Mouse (Mus musculus) gastrocnemius, adult 2 months (tissue): ENCODE data around the gene Stx18. TPM values are rescaled to one million over a fixed set of nuclear protein-coding genes. Genes with fewer than 3 reads are reported as not detected.
A peak's percentile ranks its signal among the peaks of the same experiment; 100 is the strongest.

Experiments
- DNase-seq: peaks from one replicate; pipeline ENCODE4 v3.0.0; 2022
- H3K27ac ChIP-seq: fragments of 200-600 bp; 2 replicates; pipeline ENCODE4 v1.8.1; 2022; ENCODE audit warnings: mild to moderate bottlenecking
- H3K4me3 ChIP-seq: fragments of 200-600 bp; 2 replicates; pipeline ENCODE4 v1.8.1; 2022; ENCODE audit warnings: mild to moderate bottlenecking, moderate library complexity
- CTCF ChIP-seq: fragments of 200-600 bp; IDR thresholded peaks from 2 replicates; pipeline ENCODE4 v1.8.1; 2022; ENCODE audit warnings: antibody characterized with exemption, mild to moderate bottlenecking, moderate library complexity
- intact Hi-C: fragments of 180-260 bp; cut with DNase I; formaldehyde crosslinking; loops from one replicate; pipeline ENCODE4 v1.15.1; 2025
- total RNA-seq, 2 experiments: library from RNA; stranded (reverse); gene quantifications; 2 replicates each; pipeline ENCODE4 v1.2.3; 2021

The Stx18 gene
- total RNA-seq, 2 experiments from 2014 or later: 14.3 to 15.1 TPM

- intact Hi-C loops: loop anchor here (5.0 kb wide), 1 partner anchor 177 kb away; no protein-coding TSS in a partner anchor
- no peak for TF ChIP-seq CTCF
Observed at GRCm38 (mm10) chr5:38084616-38085015, 46.1 kb downstream of the Stx18 start.

GRCm38 (mm10) chr5:38085561-38086392, 47.2 kb downstream of the Stx18 start:
- peak; percentile 91 for TF ChIP-seq CTCF
- Histone ChIP-seq H3K4me3 (peak overlapping the region; percentile 28), H3K27ac (no peak overlapping the region)
- intact Hi-C loops: loop anchor here (5.0 kb wide), 1 partner anchor 178 kb away; no protein-coding TSS in a partner anchor
- peak; percentile 53 for DNase-seq

More at GRCm38 (mm10) chr5:38084616-38085015, 46.1 kb downstream of the Stx18 start:
- Histone ChIP-seq H3K4me3 (no peak overlapping the region), H3K27ac (no peak overlapping the region)
- no peak for DNase-seq

GRCm38 (mm10) chr5:38090111-38090510, 51.6 kb downstream of the Stx18 start:
- intact Hi-C loops: loop anchor here (2.0 to 5.0 kb wide), 2 partner anchors 43 to 273 kb away; no protein-coding TSS in a partner anchor
- DNase-seq: no peak
- TF ChIP-seq CTCF: no peak
- no peak overlapping the region for H3K4me3 ChIP-seq
- H3K27ac ChIP-seq: no peak overlapping the region

GRCm38 (mm10) chr5:38090581-38090980, 52.0 kb downstream of the Stx18 start:
- Histone ChIP-seq H3K27ac (no peak overlapping the region), H3K4me3 (no peak overlapping the region)
- no peak for TF ChIP-seq CTCF
- DNase-seq: no peak
- intact Hi-C loops: loop anchor here (2.0 to 5.0 kb wide), 2 partner anchors 43 to 274 kb away; no protein-coding TSS in a partner anchor

- TF ChIP-seq CTCF: peak; percentile 93
- H3K4me3 ChIP-seq: no peak overlapping the region
- DNase-seq: no peak
- H3K27ac ChIP-seq: no peak overlapping the region
- intact Hi-C loops: loop anchor here (2.0 to 5.0 kb wide), 2 partner anchors 44 to 275 kb away; no protein-coding TSS in a partner anchor
Observed at GRCm38 (mm10) chr5:38091046-38091965, 52.8 kb downstream of the Stx18 start.

GRCm38 (mm10) chr5:38091966-38092304, 53.4 kb downstream of the Stx18 start:
- no peak for TF ChIP-seq CTCF
- DNase-seq: no peak
- Histone ChIP-seq H3K27ac (no peak overlapping the region), H3K4me3 (no peak overlapping the region)
- intact Hi-C loops: loop anchor here (2.0 to 5.0 kb wide), 2 partner anchors 45 to 275 kb away; no protein-coding TSS in a partner anchor

- intact Hi-C loops: loop anchor here (5.0 kb wide), 1 partner anchor 47 kb away; no protein-coding TSS in a partner anchor
- Histone ChIP-seq H3K4me3 (no peak overlapping the region), H3K27ac (no peak overlapping the region)
- DNase-seq: no peak
- no peak for TF ChIP-seq CTCF
Observed at GRCm38 (mm10) chr5:38094331-38094730, 55.8 kb downstream of the Stx18 start.

- intact Hi-C loops: loop anchor here (2.0 kb wide), 1 partner anchor 99 kb away; no protein-coding TSS in a partner anchor
Observed at GRCm38 (mm10) chr5:38097501-38098093, 59.1 kb downstream of the Stx18 start.

GRCm38 (mm10) chr5:38099139-38099676, 60.7 kb downstream of the Stx18 start:
- DNase-seq: no peak
- Histone ChIP-seq H3K27ac (no peak overlapping the region), H3K4me3 (no peak overlapping the region)
- TF ChIP-seq CTCF: no peak
- intact Hi-C loops: no loop called here

More at GRCm38 (mm10) chr5:38097501-38098093, 59.1 kb downstream of the Stx18 start:
- no peak overlapping the region for H3K27ac ChIP-seq
- no peak for DNase-seq
- TF ChIP-seq CTCF: peak; percentile 43
- no peak overlapping the region for H3K4me3 ChIP-seq

GRCm38 (mm10) chr5:38102945-38103344, 64.4 kb downstream of the Stx18 start:
- H3K27ac ChIP-seq: no peak overlapping the region
- intact Hi-C loops: no loop called here
- no peak overlapping the region for H3K4me3 ChIP-seq
- DNase-seq: no peak
- no peak for TF ChIP-seq CTCF

GRCm38 (mm10) chr5:38106080-38106697, 67.6 kb downstream of the Stx18 start:
- H3K4me3 ChIP-seq: no peak overlapping the region
- intact Hi-C loops: no loop called here
- DNase-seq: no peak
- H3K27ac ChIP-seq: no peak overlapping the region
- TF ChIP-seq CTCF: no peak
